Mouse (Mus musculus): ENCODE measurements around the gene Stk40. TPM values are rescaled to one million over a fixed set of nuclear protein-coding genes. Genes with fewer than 3 reads are reported as not detected.
"Not testable (repeated sequence)": the region's sequence is repeated elsewhere in the genome, so short reads cannot be mapped to it uniquely, and the experiment has no call there.

Stk40 gene
- polyA plus RNA-seq, 1 experiment = 34.1 TPM

DNA sequence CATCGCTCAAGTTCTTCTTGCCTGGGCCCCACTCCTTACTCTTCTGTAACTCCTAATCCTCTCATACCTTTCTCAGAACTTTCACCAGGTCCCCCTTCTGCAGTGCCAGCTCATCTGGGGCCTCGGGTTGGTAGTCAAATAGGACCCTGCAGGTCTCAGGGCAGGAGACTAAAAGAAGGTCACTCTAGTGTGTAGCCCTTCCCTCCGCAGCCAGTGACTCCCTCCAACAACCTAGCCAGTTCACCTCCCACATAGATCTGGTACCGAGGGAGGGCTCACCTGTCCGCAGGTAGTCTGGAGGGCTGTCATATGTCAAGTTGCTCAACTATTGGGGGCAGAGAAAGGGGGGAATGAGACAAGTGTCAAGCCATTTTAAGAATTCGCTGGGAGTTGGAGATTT lies 57.7 kb downstream of the Stk40 start:
- no peak overlapping the region for H3K4me3 ChIP-seq (ENCODE audit: insufficient read depth, low read length)
- TF ChIP-seq CTCF (IDR thresholded peaks at IDR 0.05; ENCODE audit: borderline replicate concordance, insufficient read depth, low read length) (no peak), POLR2A (IDR thresholded peaks at IDR 0.05; ENCODE audit: low read depth, low read length) (no peak)
- H3K4me1 ChIP-seq (ENCODE audit: control insufficient read depth, insufficient read depth, low read length) = no peaks in the 10 kb centered on the region; the same call in 1 of the 2 replicates
- no peak overlapping the region for H3K27ac ChIP-seq (ENCODE audit: insufficient read depth, low read length)

- Histone ChIP-seq H3K4me1 (ENCODE audit: control insufficient read depth, insufficient read depth, low read length) (no peaks in the 10 kb centered on the region; the same call in 1 of the 2 replicates), H3K4me3 (ENCODE audit: insufficient read depth, low read length) (no peak overlapping the region), H3K27ac (ENCODE audit: insufficient read depth, low read length) (no peak overlapping the region)
- TF ChIP-seq CTCF (IDR thresholded peaks at IDR 0.05; ENCODE audit: borderline replicate concordance, insufficient read depth, low read length) = no peak
- TF ChIP-seq POLR2A (IDR thresholded peaks at IDR 0.05; ENCODE audit: low read depth, low read length) = no peak
Observed at GRCm38 (mm10) chr4:126161986-126162385, 58.2 kb downstream of the Stk40 start.

GRCm38 (mm10) chr4:126162544-126163066 lies 58.8 kb downstream of the Stk40 start:
- H3K27ac ChIP-seq (ENCODE audit: insufficient read depth, low read length) = 0 out of 2 replicates have a peak overlapping the region, but pooled peaks have one; percentile 14
- no peaks in the 10 kb centered on the region; the same call in 1 of the 2 replicates for H3K4me1 ChIP-seq (ENCODE audit: control insufficient read depth, insufficient read depth, low read length)
- TF ChIP-seq POLR2A (IDR thresholded peaks at IDR 0.05; ENCODE audit: low read depth, low read length) = peak; percentile 84
- no peak for TF ChIP-seq CTCF (IDR thresholded peaks at IDR 0.05; ENCODE audit: borderline replicate concordance, insufficient read depth, low read length)
- H3K4me3 ChIP-seq (ENCODE audit: insufficient read depth, low read length) = no peak overlapping the region

DNA sequence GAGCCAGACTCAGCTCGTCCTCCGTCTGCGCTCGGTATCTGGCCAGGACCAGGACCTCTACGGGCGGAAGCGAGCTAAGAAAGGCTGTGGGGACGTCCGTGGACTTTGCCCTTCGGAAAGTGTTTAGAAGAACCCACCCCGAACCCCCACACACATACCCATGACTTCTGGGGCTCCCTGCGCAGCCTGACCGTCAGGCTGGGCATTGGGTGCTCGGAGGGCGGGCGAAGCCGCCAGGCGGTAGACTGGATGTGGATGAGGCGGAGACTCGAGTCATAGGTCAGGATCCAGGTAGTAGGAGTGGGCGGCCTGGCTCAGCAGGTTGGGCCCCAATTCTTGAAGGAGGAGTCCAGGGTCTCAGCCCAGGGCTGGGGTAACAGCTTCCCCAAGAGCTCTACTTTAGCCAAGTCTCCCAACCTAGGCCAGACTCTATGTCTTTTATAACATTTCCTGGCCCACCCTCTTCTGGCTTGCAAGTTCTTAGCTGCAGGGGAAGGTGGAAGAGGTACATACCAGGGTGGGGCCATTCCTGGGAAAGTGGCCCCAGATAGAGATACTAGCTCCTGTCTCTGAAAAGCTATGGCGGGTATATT lies 59.4 kb downstream of the Stk40 start, which contains the start of gene Sh3d21:
TSS of gene Sh3d21 (minus strand) at position 425 of the 593 bp plus-strand sequence.
- Histone ChIP-seq H3K27ac (ENCODE audit: insufficient read depth, low read length) (0 out of 2 replicates have a peak within 1 kb of the TSS, but pooled peaks have one; percentile 14), H3K4me3 (ENCODE audit: insufficient read depth, low read length) (no peak within 1 kb of the TSS), H3K4me1 (ENCODE audit: control insufficient read depth, insufficient read depth, low read length) (no peaks in the 10 kb centered on the region; the same call in 1 of the 2 replicates)
- TF ChIP-seq CTCF (IDR thresholded peaks at IDR 0.05; ENCODE audit: borderline replicate concordance, insufficient read depth, low read length) (no peak), POLR2A (IDR thresholded peaks at IDR 0.05; ENCODE audit: low read depth, low read length) (no peak)

DNA sequence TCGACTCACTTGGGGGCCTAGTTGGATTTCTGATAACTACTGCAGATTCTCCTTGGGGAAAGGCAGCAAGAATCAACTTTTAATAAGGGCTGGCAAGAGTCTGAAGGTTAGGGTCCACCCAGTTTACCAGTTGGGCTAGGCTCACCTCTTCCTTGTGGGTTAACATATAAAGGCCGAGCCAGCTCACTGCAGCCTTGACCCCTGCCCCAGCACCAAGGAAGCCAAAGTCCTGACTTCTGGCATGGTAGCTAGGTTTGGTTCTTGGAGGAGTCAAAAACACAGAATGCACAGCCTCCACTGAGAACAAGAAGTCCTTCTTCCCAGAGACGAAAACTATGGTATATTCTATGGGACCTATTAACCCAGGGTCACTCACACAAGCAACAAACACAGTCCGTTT lies 59.9 kb downstream of the Stk40 start:
- Histone ChIP-seq H3K4me1 (ENCODE audit: control insufficient read depth, insufficient read depth, low read length) (no peaks in the 10 kb centered on the region; the same call in 1 of the 2 replicates), H3K27ac (ENCODE audit: insufficient read depth, low read length) (no peak overlapping the region), H3K4me3 (ENCODE audit: insufficient read depth, low read length) (no peak overlapping the region)
- TF ChIP-seq CTCF (IDR thresholded peaks at IDR 0.05; ENCODE audit: borderline replicate concordance, insufficient read depth, low read length) (no peak), POLR2A (IDR thresholded peaks at IDR 0.05; ENCODE audit: low read depth, low read length) (no peak)

DNA sequence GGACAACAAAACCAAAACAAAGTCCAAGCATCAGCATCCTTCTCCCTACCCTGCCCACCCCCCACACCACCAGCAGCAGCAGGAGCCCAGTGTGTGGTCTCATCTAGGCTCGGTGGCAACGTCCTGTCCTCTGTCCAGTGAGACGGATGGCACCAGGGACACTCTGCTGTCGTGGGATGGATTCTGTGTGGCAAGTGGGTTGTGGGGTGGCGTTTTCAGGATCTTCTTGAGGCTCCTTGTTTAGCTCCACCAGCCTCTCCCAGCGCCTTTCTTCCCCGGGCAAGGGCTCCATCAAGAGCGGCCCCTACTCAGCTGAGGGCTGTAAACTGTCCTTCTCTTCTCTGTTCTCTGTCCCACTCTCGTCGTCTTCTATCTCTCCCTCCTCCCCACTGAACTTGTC lies 61.3 kb downstream of the Stk40 start:
- H3K4me1 ChIP-seq (ENCODE audit: control insufficient read depth, insufficient read depth, low read length); H3K27ac ChIP-seq (ENCODE audit: insufficient read depth, low read length); H3K4me3 ChIP-seq (ENCODE audit: insufficient read depth, low read length): not testable (repeated sequence)

- TF ChIP-seq CTCF (IDR thresholded peaks at IDR 0.05; ENCODE audit: borderline replicate concordance, insufficient read depth, low read length) = no peak
- no peaks in the 10 kb centered on the region; the same call in 1 of the 2 replicates for H3K4me1 ChIP-seq (ENCODE audit: control insufficient read depth, insufficient read depth, low read length)
- peak overlapping the region; percentile 48; the same call in 1 of the 2 replicates for H3K27ac ChIP-seq (ENCODE audit: insufficient read depth, low read length)
- H3K4me3 ChIP-seq (ENCODE audit: insufficient read depth, low read length) = no peak overlapping the region
Observed at GRCm38 (mm10) chr4:126166084-126166483, 62.3 kb downstream of the Stk40 start.

- Histone ChIP-seq H3K4me3 (ENCODE audit: insufficient read depth, low read length) (no peak overlapping the region), H3K27ac (ENCODE audit: insufficient read depth, low read length) (peak overlapping the region; percentile 23; the same call in 1 of the 2 replicates), H3K4me1 (ENCODE audit: control insufficient read depth, insufficient read depth, low read length) (no peaks in the 10 kb centered on the region; the same call in 1 of the 2 replicates)
- TF ChIP-seq CTCF (IDR thresholded peaks at IDR 0.05; ENCODE audit: borderline replicate concordance, insufficient read depth, low read length) = no peak
- TF ChIP-seq POLR2A (IDR thresholded peaks at IDR 0.05; ENCODE audit: low read depth, low read length) = no peak
Observed at GRCm38 (mm10) chr4:126168851-126169250, 65.1 kb downstream of the Stk40 start.

DNA sequence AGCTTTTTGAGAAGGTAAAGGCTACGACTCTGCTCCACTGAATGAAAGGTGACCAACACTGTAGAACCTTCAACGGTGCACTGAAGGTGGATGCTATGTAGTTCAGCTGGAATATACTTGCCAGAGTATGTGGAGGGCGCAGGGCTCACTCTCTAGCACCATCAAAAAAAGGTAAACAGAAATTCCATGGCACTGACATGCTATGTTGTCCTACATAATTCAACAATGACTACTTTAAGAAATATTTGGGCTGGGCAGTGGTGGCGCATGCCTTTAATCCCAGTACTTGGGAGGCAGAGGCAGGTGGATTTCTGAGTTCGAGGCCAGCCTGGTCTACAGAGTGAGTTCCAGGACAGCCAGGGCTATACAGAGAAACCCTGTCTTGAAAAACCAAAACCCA lies 67.0 kb downstream of the Stk40 start:
- not testable (repeated sequence) for H3K27ac ChIP-seq (ENCODE audit: insufficient read depth, low read length); H3K4me1 ChIP-seq (ENCODE audit: control insufficient read depth, insufficient read depth, low read length); H3K4me3 ChIP-seq (ENCODE audit: insufficient read depth, low read length)

DNA sequence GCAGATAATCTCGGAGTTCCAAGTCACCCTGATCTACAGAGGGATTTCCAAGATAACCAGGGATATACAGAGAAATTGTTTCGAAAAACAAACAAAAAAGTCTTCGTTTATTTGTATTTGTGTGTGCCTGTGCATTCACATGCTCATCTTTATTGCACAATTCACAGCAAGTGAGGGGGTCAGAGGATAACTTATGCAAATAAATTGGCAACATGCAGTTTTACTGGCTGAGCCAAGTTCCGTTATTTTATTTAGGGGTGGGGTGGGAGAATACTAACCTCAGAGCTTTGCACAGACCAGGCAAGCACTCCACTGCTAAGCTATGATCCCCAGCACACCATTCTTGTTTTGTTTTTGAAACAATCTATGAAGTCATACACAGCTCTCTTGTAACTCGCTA lies 70.0 kb downstream of the Stk40 start:
- H3K4me3 ChIP-seq (ENCODE audit: insufficient read depth, low read length) = no peak overlapping the region
- TF ChIP-seq POLR2A (IDR thresholded peaks at IDR 0.05; ENCODE audit: low read depth, low read length) (no peak), CTCF (IDR thresholded peaks at IDR 0.05; ENCODE audit: borderline replicate concordance, insufficient read depth, low read length) (no peak)
- no peaks in the 10 kb centered on the region for H3K4me1 ChIP-seq (ENCODE audit: control insufficient read depth, insufficient read depth, low read length)
- H3K27ac ChIP-seq (ENCODE audit: insufficient read depth, low read length) = no peak overlapping the region

GRCm38 (mm10) chr4:126175980-126176379 lies 72.2 kb downstream of the Stk40 start:
- H3K27ac ChIP-seq (ENCODE audit: insufficient read depth, low read length); H3K4me1 ChIP-seq (ENCODE audit: control insufficient read depth, insufficient read depth, low read length); H3K4me3 ChIP-seq (ENCODE audit: insufficient read depth, low read length): not testable (repeated sequence)
